Comparison of ENCODE assay signal across 23 mouse cellular contexts in the genomic region with DNA sequence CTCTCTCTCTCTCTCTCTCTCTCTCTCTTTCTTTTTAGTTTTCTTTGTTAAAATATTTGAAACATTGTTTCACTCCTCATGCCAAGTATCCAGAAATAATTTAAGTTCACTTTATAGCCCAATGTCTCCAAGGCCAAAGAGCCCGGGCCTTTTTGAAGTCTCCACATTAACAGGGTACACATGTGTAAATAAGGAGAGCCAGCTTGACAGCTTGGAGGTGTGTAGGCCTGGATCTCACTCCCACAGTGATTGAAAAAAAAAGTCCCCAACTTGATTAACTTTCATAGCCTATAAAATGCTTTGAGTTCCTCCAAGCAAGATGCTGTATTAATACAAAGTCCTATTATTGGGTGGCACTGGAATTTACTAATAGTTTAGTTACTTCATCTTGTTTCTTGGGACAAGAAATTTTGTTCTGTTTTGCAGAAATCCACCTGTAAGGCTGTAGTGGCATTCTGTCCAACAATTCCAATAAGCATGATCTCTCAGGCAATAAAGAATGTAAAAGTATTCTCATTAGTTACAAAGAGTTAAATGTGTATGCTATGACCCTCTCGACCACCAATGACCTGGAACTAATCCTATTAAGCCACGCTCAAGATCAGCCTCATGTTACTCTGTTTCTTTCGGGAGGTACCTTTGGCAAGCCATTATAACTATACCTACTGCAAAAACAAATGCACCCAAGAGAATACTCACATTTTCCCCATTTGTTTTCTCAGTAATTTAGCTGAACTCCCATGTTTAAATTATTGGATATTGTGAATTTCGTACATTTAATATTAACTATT.
DNase-seq lines count a peak whose midpoint lies in the region; ATAC-seq lines count a peak whose summit lies in the region.
"Had no signal": no experiment of that assay in that cellular context is flagged by ENCODE, and none has a peak within 500 bp of the region (broad histone marks: within the 10 kb centered on the region; RNA-seq: fewer than 3 reads in every experiment).

No protein-coding gene starts in this region.

- no peak overlapping the region for H3K4me2 ChIP-seq in midbrain, embryonic 11.5 days
- no peak overlapping the region for H3K4me2 ChIP-seq in midbrain, embryonic 13.5 days (replicated peaks)
- H3K4me2 ChIP-seq in limb, embryonic 12.5 days = no peak overlapping the region
- H3K4me2 ChIP-seq: embryonic facial prominence, embryonic 12.5 days; forebrain, embryonic 15.5 days; heart, embryonic 11.5 days; heart, embryonic 15.5 days; hindbrain, embryonic 13.5 days had no signal

- no peaks in the 10 kb centered on the region for H3K36me3 ChIP-seq in midbrain, embryonic 11.5 days (ENCODE audit: control insufficient read depth, insufficient read depth, low read length)
- no peaks in the 10 kb centered on the region for H3K36me3 ChIP-seq in midbrain, embryonic 13.5 days
- H3K36me3 ChIP-seq in limb, embryonic 12.5 days = no peaks in the 10 kb centered on the region
- H3K36me3 ChIP-seq: embryonic facial prominence, embryonic 12.5 days; forebrain, embryonic 15.5 days; heart, embryonic 15.5 days; hindbrain, embryonic 13.5 days had no signal

- DNase-seq in midbrain, embryonic 11.5 days (ENCODE audit: low spot score, missing footprints) = peak; percentile 82
- DNase-seq in embryo, embryonic 11 days = peak; percentile 34
- DNase-seq in spleen, adult 18-20 months = no peak
- DNase-seq in left cerebral cortex, adult 8-10 months (ENCODE audit: low spot score in 2 of 2) = no peak
- no peak for DNase-seq in adrenal gland, adult (ENCODE audit: inconsistent age in 2 of 2, low spot score in 1 of 2)
- DNase-seq: adrenal gland, adult 2 months; adrenal gland, postnatal 25 days; cerebellum, adult 18-20 months; cerebellum, postnatal 10 days; gastrocnemius, postnatal 36 days; heart, adult 18-20 months; heart, postnatal 14 days had no signal

- H3K4me3 ChIP-seq in midbrain, embryonic 11.5 days (ENCODE audit: low read depth, low read length) = no peak overlapping the region
- H3K4me3 ChIP-seq in midbrain, embryonic 13.5 days (replicated peaks) = no peak overlapping the region
- no peak overlapping the region for H3K4me3 ChIP-seq in limb, embryonic 12.5 days (replicated peaks)
- H3K4me3 ChIP-seq: embryonic facial prominence, embryonic 12.5 days; forebrain, embryonic 15.5 days; heart, embryonic 15.5 days; hindbrain, embryonic 13.5 days had no signal

- H3K27ac ChIP-seq in midbrain, embryonic 11.5 days (ENCODE audit: low read depth, low read length) = no peak overlapping the region
- no peak overlapping the region for H3K27ac ChIP-seq in midbrain, embryonic 13.5 days
- no peak overlapping the region; the same call in 1 of the 2 replicates for H3K27ac ChIP-seq in limb, embryonic 12.5 days
- H3K27ac ChIP-seq: embryonic facial prominence, embryonic 12.5 days; forebrain, embryonic 15.5 days; heart, embryonic 15.5 days; hindbrain, embryonic 13.5 days; hindbrain, postnatal 0 days had no signal

- ATAC-seq in midbrain, embryonic 11.5 days (ENCODE audit: low FRiP score) = 0 out of 2 replicates have a peak, but pooled peaks have one; percentile 50
- no peak for ATAC-seq in midbrain, embryonic 13.5 days
- peak; percentile 73; the same call in 1 of the 2 replicates for ATAC-seq in limb, embryonic 12.5 days (ENCODE audit: insufficient number of reproducible peaks, insufficient read depth, low FRiP score, low TSS enrichment, low read depth)
- ATAC-seq: activated CD4-positive, CD25-positive, alpha-beta regulatory T cell, adult 4 months; forebrain, embryonic 15.5 days; hindbrain, postnatal 0 days; Patski had no signal

- no peak overlapping the region for H3K9ac ChIP-seq in midbrain, embryonic 11.5 days (ENCODE audit: low read length)
- no peak overlapping the region for H3K9ac ChIP-seq in midbrain, embryonic 13.5 days (replicated peaks)
- no peak overlapping the region for H3K9ac ChIP-seq in limb, embryonic 12.5 days (replicated peaks)
- H3K9ac ChIP-seq: embryonic facial prominence, embryonic 12.5 days; forebrain, embryonic 15.5 days; heart, embryonic 15.5 days; hindbrain, embryonic 13.5 days had no signal

- H3K4me1 ChIP-seq in midbrain, embryonic 11.5 days (ENCODE audit: control insufficient read depth, insufficient read depth, low read length) = peaks cover 2% of the 10 kb centered on the region; the same call in 1 of the 2 replicates
- H3K4me1 ChIP-seq in midbrain, embryonic 13.5 days (replicated peaks) = peaks cover 2% of the 10 kb centered on the region; the same call in 1 of the 2 replicates
- H3K4me1 ChIP-seq in limb, embryonic 12.5 days (replicated peaks) = peaks cover 32% of the 10 kb centered on the region
- H3K4me1 ChIP-seq: embryonic facial prominence, embryonic 12.5 days; heart, embryonic 15.5 days had no signal

- 27% methylated on average over 5 of the region's 5 CpGs for WGBS in midbrain, embryonic 11.5 days
- 26% methylated on average over 5 of the region's 5 CpGs for WGBS in midbrain, embryonic 13.5 days
- WGBS in limb, embryonic 12.5 days = 17% methylated on average over 5 of the region's 5 CpGs

- H3K9me3 ChIP-seq in midbrain, embryonic 11.5 days (ENCODE audit: control insufficient read depth, low read length) = no peaks in the 10 kb centered on the region
- H3K9me3 ChIP-seq in midbrain, embryonic 13.5 days = no peaks in the 10 kb centered on the region
- no peaks in the 10 kb centered on the region for H3K9me3 ChIP-seq in limb, embryonic 12.5 days
- H3K9me3 ChIP-seq: embryonic facial prominence, embryonic 12.5 days; forebrain, embryonic 15.5 days; heart, embryonic 15.5 days; hindbrain, embryonic 13.5 days had no signal

- no peaks in the 10 kb centered on the region for H3K27me3 ChIP-seq in midbrain, embryonic 11.5 days (ENCODE audit: control insufficient read depth, insufficient read depth, low read length)
- no peaks in the 10 kb centered on the region for H3K27me3 ChIP-seq in midbrain, embryonic 13.5 days
- H3K27me3 ChIP-seq in limb, embryonic 12.5 days = no peaks in the 10 kb centered on the region
- H3K27me3 ChIP-seq: CH12.LX; embryonic facial prominence, embryonic 12.5 days; forebrain, embryonic 15.5 days; heart, embryonic 15.5 days; hindbrain, embryonic 13.5 days; Patski had no signal

Comparison
In these comparisons a context has a peak if more than half of its experiments do, and no peak if none do; other contexts are left out.
1. DNase-seq: peak in midbrain, embryonic 11.5 days (single experiment) and embryo, embryonic 11 days (single experiment); none in spleen, adult 18-20 months (0 of 2), left cerebral cortex, adult 8-10 months (0 of 2) and adrenal gland, adult (0 of 2).